Mouse (Mus musculus) intestine, embryonic 14.5 days (tissue): ENCODE measurements at regions not wholly inside any gene's neighbourhood (a gene's known extent, or its start where the extent isn't known, plus 50 kb on each side); places are given as distances from the start of the nearest gene placed in this dataset.

Source experiments
- ATAC-seq: fragments of 200-750 bp; cut with Nextera tagmentation; replicated peaks from 2 replicates; pipeline ENCODE4 v1.8.0; 2017; ENCODE audit warnings: low read depth, moderate number of reproducible peaks, moderate TSS enrichment, moderate library complexity; ENCODE audit not compliant: low FRiP score, low TSS enrichment
- DNase-seq: peaks from one replicate; pipeline ENCODE4 v3.0.0-alpha.2; 2018; ENCODE audit warnings: low spot score
- H3K27ac ChIP-seq: fragments of 300-500 bp; sonication (generic); 2 replicates; pipeline ENCODE4 v1.5.1; 2014; ENCODE audit warnings: low read depth, mild to moderate bottlenecking, control low read depth
- H3K27me3 ChIP-seq: fragments of 300-500 bp; sonication (generic); replicated peaks from 2 replicates; pipeline ENCODE4 v1.6.1; 2014; ENCODE audit warnings: low read length, control low read depth; ENCODE audit not compliant: control insufficient read depth, insufficient read depth
- H3K36me3 ChIP-seq: fragments of 300-500 bp; sonication (generic); 2 replicates; pipeline ENCODE4 v1.6.1; 2014; ENCODE audit warnings: low read length, control low read depth; ENCODE audit not compliant: control insufficient read depth, insufficient read depth
- H3K4me1 ChIP-seq: fragments of 300-500 bp; sonication (generic); replicated peaks from 2 replicates; pipeline ENCODE4 v1.6.1; 2014; ENCODE audit warnings: low read length, control low read depth, mixed read lengths; ENCODE audit not compliant: control insufficient read depth, insufficient read depth
- H3K4me2 ChIP-seq: fragments of 300-500 bp; sonication (generic); 2 replicates; pipeline ENCODE4 v1.6.1; 2014; ENCODE audit warnings: low read length
- H3K4me3 ChIP-seq: fragments of 300-500 bp; sonication (generic); 2 replicates; pipeline ENCODE4 v1.5.1; 2014; ENCODE audit warnings: low read depth, low read length, control low read depth, mixed read lengths
- H3K9ac ChIP-seq: fragments of 300-500 bp; sonication (generic); 2 replicates; pipeline ENCODE4 v1.6.1; 2014; ENCODE audit warnings: mild to moderate bottlenecking, low read length
- H3K9me3 ChIP-seq: fragments of 300-500 bp; sonication (generic); 2 replicates; pipeline ENCODE4 v1.6.1; 2016; ENCODE audit warnings: low read length, control low read depth; ENCODE audit not compliant: control insufficient read depth
- WGBS: fragments of 180-500 bp; shearing (Covaris S2); extraction: QIAGEN DNeasy Blood & Tissue Kit; methylation state at CpG from one replicate; pipeline ENCODE4 v1.1.7; 2014; 5-methylcytosine and 5-hydroxymethylcytosine counted together

- Histone ChIP-seq H3K27ac (no peak overlapping the region), H3K27me3 (no peaks in the 10 kb centered on the region), H3K36me3 (no peaks in the 10 kb centered on the region), H3K9me3 (no peaks in the 10 kb centered on the region), H3K4me2 (no peak overlapping the region), H3K4me3 (no peak overlapping the region), H3K4me1 (0 out of 2 replicates have a peak, but pooled peaks cover 3% of the 10 kb centered on the region), H3K9ac (no peak overlapping the region)
- 49% methylated on average over 1 of the region's 1 CpGs for WGBS
- ATAC-seq = no peak
- DNase-seq = no peak
Observed at GRCm38 (mm10) chr2:137468769-137469168, 352.3 kb upstream of the Jag1 start.

DNA sequence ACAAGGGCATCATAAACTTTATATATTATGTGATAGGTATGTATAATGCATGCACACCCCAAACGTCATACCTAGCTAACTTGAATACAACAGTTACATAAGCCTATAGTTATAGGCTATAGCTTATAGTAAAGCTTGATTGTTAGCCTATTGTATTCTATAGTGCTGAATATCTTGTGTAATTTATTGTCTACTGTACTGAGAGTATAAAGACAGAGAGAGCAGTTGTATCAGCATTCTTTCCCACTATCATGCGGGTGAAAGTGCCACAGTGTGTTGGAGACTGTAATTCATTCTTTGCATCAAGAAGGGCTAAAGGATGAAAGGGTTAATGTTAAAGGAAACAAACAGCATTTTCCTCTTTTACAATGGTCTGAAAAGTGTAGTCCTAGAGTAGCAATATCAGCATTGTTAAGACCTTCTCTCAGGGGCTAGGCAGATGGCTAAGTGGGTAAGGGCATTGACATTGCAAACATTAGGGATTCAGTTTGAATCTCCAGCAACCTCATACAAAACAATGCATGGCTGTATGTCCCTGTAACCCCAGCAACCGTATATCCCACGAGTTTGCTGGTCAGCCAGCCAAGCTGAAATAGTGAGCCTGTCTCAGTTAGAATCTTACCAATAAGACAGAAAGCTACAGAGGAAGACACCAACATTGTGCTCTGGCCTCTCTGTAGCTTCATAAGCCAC lies 340.8 kb upstream of the Jag1 start:
- peaks cover 10% of the 10 kb centered on the region for H3K4me1 ChIP-seq
- no peaks in the 10 kb centered on the region for H3K9me3 ChIP-seq
- 53% methylated on average over 4 of the region's 4 CpGs for WGBS
- H3K36me3 ChIP-seq = no peaks in the 10 kb centered on the region
- H3K4me2 ChIP-seq = no peak overlapping the region
- no peak overlapping the region for H3K27ac ChIP-seq
- no peak overlapping the region for H3K9ac ChIP-seq
- no peak overlapping the region for H3K4me3 ChIP-seq
- DNase-seq = no peak
- H3K27me3 ChIP-seq = no peaks in the 10 kb centered on the region
- ATAC-seq = no peak

- no peaks in the 10 kb centered on the region for H3K36me3 ChIP-seq
- WGBS = 62% methylated on average over 3 of the region's 3 CpGs
Observed at GRCm38 (mm10) chr2:137456436-137456835, 340.0 kb upstream of the Jag1 start.

GRCm38 (mm10) chr2:137446919-137447318 lies 330.5 kb upstream of the Jag1 start:
- Histone ChIP-seq H3K9me3 (no peaks in the 10 kb centered on the region), H3K4me1 (no peaks in the 10 kb centered on the region), H3K4me3 (no peak overlapping the region), H3K27me3 (no peaks in the 10 kb centered on the region), H3K4me2 (no peak overlapping the region), H3K9ac (no peak overlapping the region), H3K36me3 (no peaks in the 10 kb centered on the region), H3K27ac (no peak overlapping the region)
- ATAC-seq (no peak), DNase-seq (no peak)
- 82% methylated on average over 7 of the region's 7 CpGs for WGBS

More at GRCm38 (mm10) chr2:137456436-137456835, 340.0 kb upstream of the Jag1 start:
- H3K27me3 ChIP-seq = no peaks in the 10 kb centered on the region
- H3K4me3 ChIP-seq = no peak overlapping the region
- H3K27ac ChIP-seq = no peak overlapping the region
- H3K4me2 ChIP-seq = no peak overlapping the region
- ATAC-seq (no peak), DNase-seq (no peak)
- H3K9ac ChIP-seq = no peak overlapping the region
- H3K9me3 ChIP-seq = no peaks in the 10 kb centered on the region
- H3K4me1 ChIP-seq = peaks cover 10% of the 10 kb centered on the region

DNA sequence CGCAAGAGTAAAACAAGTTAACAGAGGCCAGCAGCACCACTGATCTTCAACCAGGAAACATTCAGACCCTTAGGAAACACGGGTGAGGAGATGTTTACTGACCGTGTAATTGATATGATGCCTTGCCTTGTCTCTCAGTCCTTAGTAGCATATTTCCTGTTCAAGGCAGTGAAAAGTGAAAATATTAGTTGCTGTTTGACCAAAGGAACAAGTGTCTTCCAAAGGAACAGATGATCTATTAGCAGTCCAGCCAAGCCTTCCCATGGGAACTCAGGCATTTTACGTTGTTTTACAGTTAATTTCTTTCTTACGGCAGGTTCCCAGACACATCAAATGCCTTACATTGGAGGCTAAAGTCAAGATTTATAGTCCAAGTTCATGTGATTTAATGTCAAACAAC lies 321.3 kb upstream of the Jag1 start:
- H3K27ac ChIP-seq = no peak overlapping the region
- H3K36me3 ChIP-seq = no peaks in the 10 kb centered on the region
- H3K9ac ChIP-seq = no peak overlapping the region
- H3K9me3 ChIP-seq = no peaks in the 10 kb centered on the region
- ATAC-seq = no peak
- H3K27me3 ChIP-seq = no peaks in the 10 kb centered on the region
- no peak overlapping the region for H3K4me2 ChIP-seq
- 55% methylated on average over 5 of the region's 5 CpGs for WGBS
- no peak for DNase-seq
- H3K4me1 ChIP-seq = peaks cover 3% of the 10 kb centered on the region
- H3K4me3 ChIP-seq = no peak overlapping the region

DNA sequence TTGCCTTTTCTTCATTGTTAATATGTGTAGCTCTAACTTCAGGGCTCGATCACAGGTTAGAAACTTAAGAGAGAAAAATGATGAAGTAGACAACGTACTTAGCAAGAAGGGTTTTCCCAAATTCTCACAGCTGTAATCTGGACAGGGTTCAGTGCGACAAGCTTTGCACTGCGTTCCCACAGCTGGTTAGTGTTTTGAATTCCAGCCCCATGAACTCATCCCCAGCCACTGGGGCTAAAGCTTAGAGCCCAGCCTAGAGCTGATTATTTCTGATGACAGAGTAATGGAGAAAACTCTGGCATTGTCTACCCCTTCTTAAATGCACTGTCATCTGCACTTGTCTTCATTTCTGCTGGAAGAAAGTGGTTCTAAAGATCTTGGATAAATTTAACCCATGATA lies 319.7 kb upstream of the Jag1 start:
- H3K27ac ChIP-seq = no peak overlapping the region
- no peaks in the 10 kb centered on the region for H3K36me3 ChIP-seq
- no peak overlapping the region for H3K4me2 ChIP-seq
- 33% methylated on average over 4 of the region's 4 CpGs for WGBS
- H3K4me1 ChIP-seq = peaks cover 3% of the 10 kb centered on the region
- no peak for DNase-seq
- no peak overlapping the region for H3K9ac ChIP-seq
- no peak overlapping the region for H3K4me3 ChIP-seq
- no peaks in the 10 kb centered on the region for H3K27me3 ChIP-seq
- no peak for ATAC-seq
- no peaks in the 10 kb centered on the region for H3K9me3 ChIP-seq

DNA sequence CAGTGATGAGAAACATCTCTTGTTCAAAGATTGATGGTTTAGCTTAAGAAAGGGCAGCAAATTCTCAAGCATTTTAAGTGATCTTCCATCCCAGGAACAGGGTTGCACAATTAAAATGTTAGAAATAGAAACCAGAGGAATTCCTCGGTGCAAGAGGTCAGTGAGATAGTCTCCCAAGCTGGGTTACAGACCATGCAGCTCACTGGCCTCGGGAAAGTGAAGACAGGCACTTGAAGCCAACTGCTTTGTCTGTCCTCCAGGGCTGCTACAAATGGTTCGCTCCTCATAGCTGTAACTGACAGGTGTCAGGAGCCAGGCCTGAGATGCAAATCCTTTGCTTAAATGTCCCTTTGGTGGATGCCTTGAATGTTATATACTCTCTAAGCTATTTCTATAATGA lies 306.2 kb upstream of the Jag1 start:
- Histone ChIP-seq H3K4me1 (no peaks in the 10 kb centered on the region), H3K27me3 (no peaks in the 10 kb centered on the region), H3K27ac (no peak overlapping the region), H3K9ac (no peak overlapping the region), H3K36me3 (no peaks in the 10 kb centered on the region), H3K9me3 (no peaks in the 10 kb centered on the region), H3K4me2 (no peak overlapping the region), H3K4me3 (no peak overlapping the region)
- 66% methylated on average over 3 of the region's 3 CpGs for WGBS
- DNase-seq (no peak), ATAC-seq (no peak)

DNA sequence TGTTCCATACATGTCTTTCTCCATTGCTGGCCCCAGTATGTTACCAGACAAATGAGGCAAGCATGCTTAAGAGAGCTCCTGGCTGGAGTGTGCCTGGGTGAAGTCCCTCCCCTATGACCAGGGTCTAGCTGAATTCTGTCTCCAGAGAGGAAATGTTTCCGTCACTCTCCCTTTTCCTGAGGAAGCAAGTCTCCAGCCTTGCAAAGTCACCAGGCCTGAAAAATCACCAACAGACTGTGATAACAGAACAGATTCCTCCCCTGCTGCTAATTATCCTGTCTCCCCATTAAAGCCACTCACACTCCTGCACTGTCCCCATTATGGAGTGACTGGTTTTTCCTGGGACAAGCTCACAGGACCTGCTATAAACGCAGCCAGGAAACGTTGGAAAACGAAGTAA lies 303.2 kb upstream of the Jag1 start:
- no peaks in the 10 kb centered on the region for H3K9me3 ChIP-seq
- H3K4me3 ChIP-seq = no peak overlapping the region
- DNase-seq (no peak), ATAC-seq (0 out of 2 replicates have a peak, but pooled peaks have one; percentile 32)
- no peak overlapping the region for H3K27ac ChIP-seq
- H3K4me2 ChIP-seq = no peak overlapping the region
- no peaks in the 10 kb centered on the region for H3K36me3 ChIP-seq
- no peaks in the 10 kb centered on the region for H3K27me3 ChIP-seq
- no peaks in the 10 kb centered on the region for H3K4me1 ChIP-seq
- WGBS = 38% methylated on average over 4 of the region's 4 CpGs
- H3K9ac ChIP-seq = no peak overlapping the region

GRCm38 (mm10) chr2:137417691-137418090 lies 301.2 kb upstream of the Jag1 start:
- no peaks in the 10 kb centered on the region for H3K4me1 ChIP-seq
- ATAC-seq = no peak
- WGBS = 85% methylated on average over 6 of the region's 6 CpGs
- no peaks in the 10 kb centered on the region for H3K27me3 ChIP-seq
- H3K4me3 ChIP-seq = no peak overlapping the region
- no peaks in the 10 kb centered on the region for H3K36me3 ChIP-seq
- DNase-seq = no peak
- H3K4me2 ChIP-seq = no peak overlapping the region
- no peak overlapping the region for H3K9ac ChIP-seq
- H3K27ac ChIP-seq = no peak overlapping the region
- no peaks in the 10 kb centered on the region for H3K9me3 ChIP-seq
